Mouse (Mus musculus): ENCODE measurements at regions not wholly inside any gene's neighbourhood (a gene's known extent, or its start where the extent isn't known, plus 50 kb on each side); places are given as distances from the start of the nearest gene placed in this dataset.

GRCm38 (mm10) chr16:18711637-18712125 lies 65.0 kb upstream of the Cldn5 start:
- Histone ChIP-seq H3K4me3 (replicated peaks; ENCODE audit: extremely low read depth, low read depth, low read length) (no peak overlapping the region), H3K4me1 (ENCODE audit: control insufficient read depth, insufficient read depth, low read length) (no peaks in the 10 kb centered on the region)
- 77% methylated on average over 1 of the region's 1 CpGs for WGBS
- DNase-seq, result no peak
- TF ChIP-seq CTCF (IDR thresholded peaks at IDR 0.05; ENCODE audit: insufficient read depth, low read length), result no peak
- no peak for TF ChIP-seq POLR2A (IDR thresholded peaks at IDR 0.05; ENCODE audit: borderline replicate concordance, extremely low read depth, low read depth, low read length)

GRCm38 (mm10) chr16:18713017-18713416 lies 63.6 kb upstream of the Cldn5 start:
- TF ChIP-seq POLR2A (IDR thresholded peaks at IDR 0.05; ENCODE audit: borderline replicate concordance, extremely low read depth, low read depth, low read length) (no peak), CTCF (IDR thresholded peaks at IDR 0.05; ENCODE audit: insufficient read depth, low read length) (no peak)
- Histone ChIP-seq H3K4me3 (replicated peaks; ENCODE audit: extremely low read depth, low read depth, low read length) (no peak overlapping the region), H3K4me1 (ENCODE audit: control insufficient read depth, insufficient read depth, low read length) (no peaks in the 10 kb centered on the region)
- DNase-seq, result no peak
- WGBS, result 60% methylated on average over 5 of the region's 5 CpGs

- DNase-seq, result no peak
- H3K4me3 ChIP-seq (replicated peaks; ENCODE audit: extremely low read depth, low read depth, low read length), result no peak overlapping the region
- peaks cover 3% of the 10 kb centered on the region for H3K4me1 ChIP-seq (ENCODE audit: control insufficient read depth, insufficient read depth, low read length)
- no peak for TF ChIP-seq CTCF (IDR thresholded peaks at IDR 0.05; ENCODE audit: insufficient read depth, low read length)
- no peak for TF ChIP-seq POLR2A (IDR thresholded peaks at IDR 0.05; ENCODE audit: borderline replicate concordance, extremely low read depth, low read depth, low read length)
- WGBS, result 65% methylated on average over 3 of the region's 3 CpGs
Observed at GRCm38 (mm10) chr16:18715381-18715780, 61.3 kb upstream of the Cldn5 start.

- 11% methylated on average over 2 of the region's 2 CpGs for WGBS
- Histone ChIP-seq H3K4me3 (replicated peaks; ENCODE audit: extremely low read depth, low read depth, low read length) (no peak overlapping the region), H3K4me1 (ENCODE audit: control insufficient read depth, insufficient read depth, low read length) (peaks cover 14% of the 10 kb centered on the region)
- TF ChIP-seq POLR2A (IDR thresholded peaks at IDR 0.05; ENCODE audit: borderline replicate concordance, extremely low read depth, low read depth, low read length), result no peak
- no peak for TF ChIP-seq CTCF (IDR thresholded peaks at IDR 0.05; ENCODE audit: insufficient read depth, low read length)
- DNase-seq, result no peak
Observed at GRCm38 (mm10) chr16:18718040-18718439, 58.6 kb upstream of the Cldn5 start.

- DNase-seq, result no peak
- Histone ChIP-seq H3K4me3 (replicated peaks; ENCODE audit: extremely low read depth, low read depth, low read length) (no peak overlapping the region), H3K4me1 (ENCODE audit: control insufficient read depth, insufficient read depth, low read length) (peaks cover 23% of the 10 kb centered on the region)
- WGBS, result 34% methylated on average over 13 of the region's 13 CpGs
- TF ChIP-seq CTCF (IDR thresholded peaks at IDR 0.05; ENCODE audit: insufficient read depth, low read length) (no peak), POLR2A (IDR thresholded peaks at IDR 0.05; ENCODE audit: borderline replicate concordance, extremely low read depth, low read depth, low read length) (no peak)
Observed at GRCm38 (mm10) chr16:18720433-18721233, 56.0 kb upstream of the Cldn5 start.

- DNase-seq, result no peak
- peaks cover 21% of the 10 kb centered on the region for H3K4me1 ChIP-seq (ENCODE audit: control insufficient read depth, insufficient read depth, low read length)
- WGBS, result 39% methylated on average over 3 of the region's 3 CpGs
- no peak overlapping the region for H3K4me3 ChIP-seq (replicated peaks; ENCODE audit: extremely low read depth, low read depth, low read length)
- TF ChIP-seq CTCF (IDR thresholded peaks at IDR 0.05; ENCODE audit: insufficient read depth, low read length) (no peak), POLR2A (IDR thresholded peaks at IDR 0.05; ENCODE audit: borderline replicate concordance, extremely low read depth, low read depth, low read length) (no peak)
Observed at GRCm38 (mm10) chr16:18723186-18723843, 53.3 kb upstream of the Cldn5 start.

DNA sequence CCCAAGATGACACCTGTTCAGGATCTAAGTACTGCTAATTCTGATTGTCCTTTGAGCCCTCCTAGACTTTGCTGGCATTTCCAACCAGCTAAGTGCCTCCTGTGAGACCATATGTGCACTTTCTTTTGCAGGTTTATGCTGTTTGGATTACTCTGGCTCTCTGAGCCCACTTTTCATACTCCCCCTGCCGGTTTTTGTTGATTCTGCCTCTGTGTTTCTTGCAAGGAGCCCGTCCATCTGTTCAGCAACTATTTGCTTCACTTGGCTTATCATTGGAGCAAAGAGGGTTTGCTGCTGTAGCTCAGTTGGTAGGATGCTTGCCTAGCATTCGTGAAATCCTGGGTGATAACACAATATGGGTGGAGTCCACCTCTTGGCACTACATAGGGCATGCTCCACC lies 52.8 kb upstream of the Cldn5 start:
- 28% methylated on average over 3 of the region's 3 CpGs for WGBS
- Histone ChIP-seq H3K4me3 (replicated peaks; ENCODE audit: extremely low read depth, low read depth, low read length) (no peak overlapping the region), H3K4me1 (ENCODE audit: control insufficient read depth, insufficient read depth, low read length) (peaks cover 22% of the 10 kb centered on the region)
- no peak for TF ChIP-seq POLR2A (IDR thresholded peaks at IDR 0.05; ENCODE audit: borderline replicate concordance, extremely low read depth, low read depth, low read length)
- TF ChIP-seq CTCF (IDR thresholded peaks at IDR 0.05; ENCODE audit: insufficient read depth, low read length), result no peak
- no peak for DNase-seq

GRCm38 (mm10) chr16:18724706-18725105 lies 51.9 kb upstream of the Cldn5 start:
- Histone ChIP-seq H3K4me1 (ENCODE audit: control insufficient read depth, insufficient read depth, low read length) (peaks cover 27% of the 10 kb centered on the region), H3K4me3 (replicated peaks; ENCODE audit: extremely low read depth, low read depth, low read length) (no peak overlapping the region)
- no peak for TF ChIP-seq POLR2A (IDR thresholded peaks at IDR 0.05; ENCODE audit: borderline replicate concordance, extremely low read depth, low read depth, low read length)
- DNase-seq, result no peak
- 54% methylated on average over 6 of the region's 6 CpGs for WGBS

All from lung, adult 2 months (tissue).